Mouse (Mus musculus): ENCODE data around the gene Pabpc6.

Pabpc6 gene

GRCm38 (mm10) chr17:9669283-9669905 lies at the start of gene Pabpc6:
Gene Pabpc6 (minus strand): TSS chr17:9669717.
- no peak for DNase-seq (ENCODE audit: low read depth, low spot score)

DNA sequence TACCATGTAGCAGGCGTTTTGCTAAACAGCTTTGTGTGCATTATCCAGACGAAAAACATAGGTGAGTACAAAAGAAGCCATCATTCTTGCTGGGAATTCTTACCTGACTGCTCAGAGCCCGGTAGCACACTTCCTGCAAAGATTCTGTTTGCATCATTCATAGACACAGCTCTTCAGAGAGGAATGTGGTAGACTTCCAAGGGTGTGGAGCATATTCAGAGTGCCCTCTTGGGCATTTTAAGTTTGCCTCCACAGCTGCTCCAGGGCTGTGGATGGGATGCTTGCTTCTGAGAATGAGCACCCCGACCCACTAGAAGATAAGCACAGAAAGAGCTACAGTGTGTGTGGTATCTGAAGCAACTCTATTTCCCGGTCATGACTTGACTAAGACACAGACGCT lies 41.4 kb upstream of the Pabpc6 start:
- no peak for DNase-seq (ENCODE audit: low read depth, low spot score)

DNA sequence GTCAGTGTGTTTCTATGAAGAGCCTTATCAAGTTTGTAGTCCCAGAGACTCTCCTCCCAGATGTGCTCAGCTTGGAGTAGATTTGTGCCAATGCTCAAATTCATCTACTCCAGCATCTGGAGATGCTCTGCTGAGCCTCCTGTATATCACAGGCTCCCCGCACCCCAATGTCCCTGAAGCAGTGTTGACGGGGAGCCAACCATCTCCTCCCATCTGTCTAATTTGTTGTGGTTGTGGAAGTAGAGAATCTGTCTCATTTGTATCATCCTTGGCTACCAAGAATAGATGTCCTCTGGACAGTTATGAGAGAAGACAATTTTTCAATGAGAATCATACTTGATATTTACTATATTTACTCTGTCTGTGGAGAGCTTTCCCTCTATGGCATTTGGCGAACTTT lies 39.4 kb upstream of the Pabpc6 start:
- no peak for DNase-seq (ENCODE audit: low read depth, low spot score)

DNA sequence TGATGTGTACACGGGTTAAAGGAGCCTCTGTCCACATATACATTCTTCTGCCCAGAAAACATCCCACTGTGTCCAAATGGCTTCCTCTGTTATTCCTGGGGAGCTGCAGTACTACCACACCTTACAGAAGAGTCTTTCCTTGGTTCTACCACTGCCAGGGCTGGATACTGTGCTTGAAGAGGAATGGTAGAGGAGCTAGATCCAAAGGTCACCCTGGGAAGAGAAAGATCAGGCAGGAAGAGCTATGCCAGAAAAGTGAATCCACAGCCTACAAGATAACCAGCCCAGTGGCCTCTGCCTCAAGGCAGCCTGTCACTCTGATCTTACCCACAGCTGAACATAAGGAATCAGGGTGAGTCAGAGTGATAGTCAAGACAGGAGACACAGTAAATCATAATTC lies 37.8 kb upstream of the Pabpc6 start:
- DNase-seq (ENCODE audit: low read depth, low spot score): no peak

GRCm38 (mm10) chr17:9697763-9698162 lies 28.2 kb upstream of the Pabpc6 start:
- no peak for DNase-seq (ENCODE audit: low read depth, low spot score)

- DNase-seq (ENCODE audit: low read depth, low spot score): no peak
Observed at GRCm38 (mm10) chr17:9691251-9691650, 21.7 kb upstream of the Pabpc6 start.

GRCm38 (mm10) chr17:9683539-9684155 lies 14.1 kb upstream of the Pabpc6 start:
- no peak for DNase-seq (ENCODE audit: low read depth, low spot score)

- peak; percentile 50 for DNase-seq (ENCODE audit: low read depth, low spot score)
Observed at GRCm38 (mm10) chr17:9680741-9681140, 11.2 kb upstream of the Pabpc6 start.

DNA sequence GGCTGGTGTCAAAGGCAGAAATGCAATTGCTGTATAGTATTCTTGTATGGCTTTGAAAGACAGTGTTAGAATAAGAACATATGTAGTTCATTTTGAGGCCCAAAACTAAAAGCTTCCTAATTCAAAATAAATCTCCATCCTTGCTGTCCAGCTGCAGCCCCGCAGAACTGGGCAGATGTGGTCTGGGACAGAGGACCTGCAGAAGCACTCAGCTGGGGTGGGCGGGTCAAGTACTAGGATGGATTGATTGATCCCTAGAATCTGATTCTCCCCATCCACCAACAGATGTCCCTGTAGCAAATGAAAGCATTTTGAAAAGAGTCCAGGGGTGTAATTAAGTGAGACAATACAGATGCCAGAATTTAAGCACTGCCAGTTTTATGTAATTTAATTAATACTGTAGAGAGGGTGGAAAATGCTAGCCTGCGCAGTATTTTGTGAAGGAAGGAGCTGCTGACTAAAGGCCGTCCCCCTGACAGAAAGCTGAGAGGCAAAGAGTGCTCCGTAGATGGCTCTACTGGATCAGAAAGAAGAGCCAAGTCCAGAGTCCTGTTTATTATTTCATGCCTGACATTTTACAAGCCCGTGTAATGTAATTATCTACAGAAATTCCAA lies 5.8 kb upstream of the Pabpc6 start:
- no peak for DNase-seq (ENCODE audit: low read depth, low spot score)

DNA sequence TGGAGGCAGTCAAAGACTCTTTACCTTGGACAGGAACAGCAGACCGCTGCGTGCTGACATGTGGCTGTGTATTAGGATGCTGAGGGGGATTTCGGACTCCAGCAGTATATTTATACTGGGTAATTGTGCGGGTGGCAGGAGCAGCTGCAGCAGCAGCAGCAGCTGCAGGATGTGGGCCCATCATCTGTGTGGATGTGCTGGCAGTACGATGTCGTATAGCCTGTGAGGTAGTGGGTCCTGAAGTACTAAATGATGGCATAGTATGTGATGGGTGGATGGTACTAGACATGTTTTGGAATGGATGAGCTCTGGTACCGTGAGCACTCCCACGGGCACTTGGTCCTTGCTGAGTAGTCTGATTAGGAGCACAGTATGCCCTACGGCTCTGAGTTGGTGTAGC lies 1.6 kb downstream of the Pabpc6 start:
- DNase-seq (ENCODE audit: low read depth, low spot score): no peak

DNA sequence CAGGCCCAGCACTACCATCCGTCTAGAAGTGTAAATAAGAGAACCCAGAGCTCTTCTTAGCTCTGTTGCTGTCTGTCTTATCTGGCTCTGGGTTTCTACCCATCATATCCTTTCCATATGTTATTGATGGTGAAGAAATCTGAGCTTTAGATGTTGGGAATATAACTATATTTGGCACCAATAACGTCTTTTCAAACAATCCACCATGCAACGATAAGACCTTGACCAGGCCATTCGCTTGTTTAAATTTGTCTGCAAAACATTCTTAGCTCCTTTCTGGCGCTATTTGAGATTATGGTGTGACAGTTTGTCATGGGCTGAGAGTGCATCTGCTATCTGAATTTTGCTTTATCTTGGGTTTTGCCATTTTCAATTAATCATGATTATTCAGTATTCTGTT lies 10.9 kb downstream of the Pabpc6 start:
- DNase-seq (ENCODE audit: low read depth, low spot score): no peak

DNA sequence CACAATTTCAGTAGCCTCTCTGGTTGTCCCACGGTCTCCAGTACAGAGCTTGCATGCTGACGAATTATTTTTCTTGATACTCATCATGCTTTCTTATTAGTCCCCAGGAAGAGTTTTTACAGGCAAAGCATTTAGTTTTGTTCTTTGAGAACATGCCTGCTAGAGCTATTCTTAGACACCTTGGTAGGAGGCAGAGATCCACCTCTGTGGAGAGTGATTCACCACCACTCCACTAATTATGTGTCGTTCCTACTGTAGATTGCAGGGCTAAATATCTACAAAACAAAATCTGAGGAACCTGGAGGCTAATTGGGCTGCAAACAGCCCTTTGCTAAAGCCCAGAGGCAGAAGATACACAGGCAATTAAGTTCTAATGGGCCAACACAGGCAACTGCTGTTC lies 15.4 kb downstream of the Pabpc6 start:
- peak; percentile 54 for DNase-seq (ENCODE audit: low read depth, low spot score)

GRCm38 (mm10) chr17:9647644-9648043 lies 21.9 kb downstream of the Pabpc6 start:
- no peak for DNase-seq (ENCODE audit: low read depth, low spot score)

DNA sequence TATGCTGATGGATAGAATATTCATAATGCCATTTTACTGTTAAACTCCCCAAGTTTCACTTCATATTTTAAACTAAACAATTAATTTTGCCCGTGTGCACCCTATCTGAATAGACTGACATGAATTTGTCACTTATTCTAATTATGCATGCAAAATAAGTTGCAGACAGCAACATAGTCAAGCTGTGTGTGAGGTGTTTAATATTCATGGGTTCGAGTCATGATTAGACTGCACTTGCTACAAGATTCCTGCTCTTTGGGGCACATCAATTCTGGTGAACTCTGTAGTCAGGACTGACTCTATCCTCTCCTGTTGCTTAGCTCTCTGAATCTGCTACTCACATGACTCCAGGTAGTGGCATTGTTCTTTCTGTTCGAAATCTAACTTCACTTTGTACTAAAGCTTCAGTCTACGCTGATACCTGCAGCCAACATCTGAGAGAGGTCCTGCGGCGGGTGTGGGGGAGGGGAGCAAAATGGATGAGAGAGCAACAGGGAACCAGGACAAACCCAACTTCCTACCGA lies 25.8 kb downstream of the Pabpc6 start:
- no peak for DNase-seq (ENCODE audit: low read depth, low spot score)

- no peak for DNase-seq (ENCODE audit: low read depth, low spot score)
Observed at GRCm38 (mm10) chr17:9637011-9637410, 32.5 kb downstream of the Pabpc6 start.

DNA sequence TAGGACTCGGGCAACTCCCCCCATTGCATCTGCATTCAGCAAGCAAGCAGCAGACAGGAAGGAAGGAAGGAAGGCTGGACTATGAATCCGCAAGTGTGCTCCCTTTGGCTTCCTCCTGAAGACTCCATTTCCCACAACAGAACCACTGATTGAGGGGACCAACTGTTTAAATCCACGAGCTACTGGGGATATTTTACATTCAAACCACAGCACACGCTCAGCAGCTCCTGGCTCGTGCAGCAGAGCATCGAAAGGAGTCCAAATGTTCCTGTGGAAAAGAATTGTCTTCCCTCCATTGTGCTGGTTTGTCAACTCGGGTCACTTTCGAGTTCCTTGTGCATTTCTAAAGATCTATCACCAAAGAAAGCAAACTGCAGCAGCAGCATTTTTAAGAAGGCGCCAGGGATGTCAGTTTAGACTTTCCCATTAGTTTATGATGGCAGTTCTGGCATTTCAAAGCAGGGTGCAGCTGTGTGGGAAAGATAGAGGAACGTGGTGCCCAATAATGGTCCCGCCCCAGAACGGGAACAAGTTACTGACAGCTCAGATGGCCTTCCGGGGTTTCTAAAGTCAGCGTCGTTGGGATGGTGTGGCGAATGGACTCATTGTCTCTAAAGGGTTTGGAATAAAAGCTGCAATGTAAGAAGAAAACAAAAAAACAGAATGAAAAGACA lies 36.8 kb downstream of the Pabpc6 start:
- no peak for DNase-seq (ENCODE audit: low read depth, low spot score)

- no peak for DNase-seq (ENCODE audit: low read depth, low spot score)
Observed at GRCm38 (mm10) chr17:9632140-9632539, 37.4 kb downstream of the Pabpc6 start.

- no peak for DNase-seq (ENCODE audit: low read depth, low spot score)
Observed at GRCm38 (mm10) chr17:9631081-9631480, 38.4 kb downstream of the Pabpc6 start.

DNA sequence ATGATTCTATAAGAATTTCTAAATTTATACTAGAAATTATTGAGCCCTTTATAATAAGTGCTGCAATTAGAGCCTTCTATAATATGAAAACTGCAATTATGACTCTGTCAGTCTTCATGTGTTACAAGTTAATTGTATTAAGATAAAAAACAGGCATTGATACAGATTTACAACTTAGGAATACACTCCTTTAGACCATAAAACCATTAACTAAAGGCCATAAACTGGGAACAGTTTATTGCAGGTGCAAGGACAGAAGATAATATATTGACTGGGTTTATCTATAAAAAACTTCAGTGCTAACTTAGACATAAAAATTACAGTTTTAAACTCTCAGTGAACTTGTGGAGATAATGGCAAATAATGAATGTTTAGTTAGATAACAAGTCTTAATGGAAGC lies 42.5 kb downstream of the Pabpc6 start:
- no peak for DNase-seq (ENCODE audit: low read depth, low spot score)
